Mouse (Mus musculus): ENCODE data around the gene Eid2b.

DNA sequence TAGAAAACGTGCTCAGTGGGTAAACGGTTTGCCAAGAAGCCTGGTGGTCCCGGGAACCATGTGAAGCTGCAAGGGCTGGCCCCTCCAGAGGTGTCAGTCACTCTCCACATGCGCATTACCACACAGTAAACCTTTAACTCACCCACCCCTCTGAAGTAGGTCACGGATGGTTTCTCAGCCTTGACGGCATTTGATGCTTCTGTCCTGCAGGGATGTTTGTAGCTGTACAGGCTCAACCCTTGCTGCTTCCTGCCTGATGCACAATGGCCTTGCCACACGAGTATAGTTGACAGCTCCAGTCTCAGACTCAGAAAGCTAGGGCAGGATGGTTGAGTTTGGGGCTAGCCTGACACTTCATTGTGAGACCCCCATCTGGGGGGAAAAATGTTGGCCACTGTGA, 3.1 kb downstream of the Eid2b start:
- TF ChIP-seq POLR2A (IDR thresholded peaks at IDR 0.05; ENCODE audit: low read depth, low read length) = no peak
- TF ChIP-seq CTCF (IDR thresholded peaks at IDR 0.05; ENCODE audit: extremely low read depth, insufficient read depth, insufficient read length, insufficient replicate concordance) = no peak
